Mouse (Mus musculus) heart, postnatal 0 days (tissue): ENCODE measurements around the gene Rnf150. TPM values are rescaled to one million over a fixed set of nuclear protein-coding genes. Genes with fewer than 3 reads are reported as not detected.
A peak's percentile ranks its signal among the peaks of the same experiment; 100 is the strongest.

Source experiments
- ATAC-seq: fragments of 200-750 bp; cut with Nextera tagmentation; 2 replicates; pipeline ENCODE4 v1.8.0; 2017; ENCODE audit warnings: low read depth, moderate number of reproducible peaks, moderate library complexity; ENCODE audit not compliant: insufficient read depth
- DNase-seq: peaks from one replicate; pipeline ENCODE4 v3.0.0-alpha.2; 2016; ENCODE audit warnings: low spot score
- H3K27ac ChIP-seq: fragments of 300-500 bp; sonication (generic); 2 replicates; pipeline ENCODE4 v1.5.1; 2014; ENCODE audit warnings: low read depth, mild to moderate bottlenecking
- H3K27me3 ChIP-seq: fragments of 300-500 bp; sonication (generic); 2 replicates; pipeline ENCODE4 v1.6.1; 2014; ENCODE audit warnings: low read length, mixed read lengths; ENCODE audit not compliant: control insufficient read depth, insufficient read depth
- H3K36me3 ChIP-seq: fragments of 300-500 bp; sonication (generic); replicated peaks from 2 replicates; pipeline ENCODE4 v1.6.1; 2014; ENCODE audit warnings: low read length, mixed read lengths; ENCODE audit not compliant: control insufficient read depth, insufficient read depth
- H3K4me1 ChIP-seq: fragments of 300-500 bp; sonication (generic); 2 replicates; pipeline ENCODE4 v1.6.1; 2014; ENCODE audit warnings: antibody characterized with exemption; ENCODE audit not compliant: control insufficient read depth, insufficient read depth
- H3K4me2 ChIP-seq: fragments of 300-500 bp; sonication (generic); 2 replicates; pipeline ENCODE4 v1.6.1; 2014; ENCODE audit warnings: low read depth, mild to moderate bottlenecking, low read length, moderate library complexity
- H3K4me3 ChIP-seq: fragments of 300-500 bp; sonication (generic); 2 replicates; pipeline ENCODE4 v1.5.1; 2014; ENCODE audit warnings: low read depth, low read length
- H3K9ac ChIP-seq: fragments of 300-500 bp; sonication (generic); replicated peaks from 2 replicates; pipeline ENCODE4 v1.6.1; 2014; ENCODE audit warnings: low read depth, low read length, mixed read lengths
- H3K9me3 ChIP-seq: fragments of 300-500 bp; sonication (generic); replicated peaks from 2 replicates; pipeline ENCODE4 v1.6.1; 2016; ENCODE audit warnings: low read length; ENCODE audit not compliant: control insufficient read depth
- CTCF ChIP-seq: IDR thresholded peaks from 2 replicates; pipeline ENCODE4 v1.5.1; 2016; ENCODE audit warnings: antibody characterized with exemption, control low read depth, low read depth
- EP300 ChIP-seq: IDR thresholded peaks from 2 replicates; pipeline ENCODE4 v1.6.1; 2016; ENCODE audit warnings: antibody characterized with exemption, low read depth
- WGBS: fragments of 180-500 bp; shearing (Covaris S2); extraction: QIAGEN DNeasy Blood & Tissue Kit; methylation state at CpG from one replicate; pipeline ENCODE4 v1.1.7; 2014; 5-methylcytosine and 5-hydroxymethylcytosine counted together
- polyA plus RNA-seq: library from polyadenylated mRNA; unstranded; fragments of >200 nt; fragmentation: Nextera tagmentation; extraction: Ambion mirVana; gene quantifications from 2 replicates; pipeline ENCODE4 v1.2.1, GENCODE M21; 2015
- total RNA-seq: library from RNA; depleted of rRNA; stranded (reverse); fragments of >200 nt; gene quantifications from 2 replicates; pipeline ENCODE4 v1.2.3, GENCODE M21; 2014; ENCODE audit warnings: low replicate concordance

The Rnf150 gene
- total and polyA plus RNA-seq, 2 experiments from 2014 or later = 0.75 to 3.5 TPM

DNA sequence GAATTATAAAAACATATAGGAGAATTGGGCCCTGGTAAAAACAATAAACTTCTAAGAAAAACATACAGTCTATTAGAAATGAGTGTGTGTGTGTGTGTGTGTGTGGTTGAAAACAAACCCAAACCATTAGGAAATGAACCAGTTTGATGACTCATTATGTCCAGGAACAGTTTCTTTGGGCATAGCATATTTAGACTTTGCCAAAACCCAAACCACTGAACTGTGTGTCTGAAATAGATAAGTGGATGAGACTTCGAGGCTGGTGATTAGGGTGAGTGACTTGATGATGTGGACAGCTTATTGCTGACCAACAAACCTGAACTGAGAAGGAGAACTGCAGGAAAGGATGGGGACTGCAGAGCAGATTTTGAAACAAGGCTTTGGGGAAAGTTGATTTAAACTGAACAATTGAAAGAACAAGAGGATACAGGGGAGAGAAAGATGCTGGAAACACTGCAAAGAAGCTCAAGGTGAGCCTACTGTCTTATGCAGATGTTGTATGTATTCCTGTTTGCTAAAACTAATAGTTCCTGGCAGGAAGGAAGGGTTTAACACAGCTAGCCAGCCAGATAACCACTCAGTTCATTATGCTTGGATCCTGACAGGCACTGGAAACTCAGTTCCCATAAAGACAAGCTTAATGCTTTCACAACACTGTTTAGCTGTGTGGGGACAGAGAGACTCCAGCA lies 53.8 kb downstream of the Rnf150 start:
- H3K4me1 ChIP-seq = peaks cover 13% of the 10 kb centered on the region; the same call in 1 of the 2 replicates
- WGBS = 6% methylated on average over 1 of the region's 1 CpGs

DNA sequence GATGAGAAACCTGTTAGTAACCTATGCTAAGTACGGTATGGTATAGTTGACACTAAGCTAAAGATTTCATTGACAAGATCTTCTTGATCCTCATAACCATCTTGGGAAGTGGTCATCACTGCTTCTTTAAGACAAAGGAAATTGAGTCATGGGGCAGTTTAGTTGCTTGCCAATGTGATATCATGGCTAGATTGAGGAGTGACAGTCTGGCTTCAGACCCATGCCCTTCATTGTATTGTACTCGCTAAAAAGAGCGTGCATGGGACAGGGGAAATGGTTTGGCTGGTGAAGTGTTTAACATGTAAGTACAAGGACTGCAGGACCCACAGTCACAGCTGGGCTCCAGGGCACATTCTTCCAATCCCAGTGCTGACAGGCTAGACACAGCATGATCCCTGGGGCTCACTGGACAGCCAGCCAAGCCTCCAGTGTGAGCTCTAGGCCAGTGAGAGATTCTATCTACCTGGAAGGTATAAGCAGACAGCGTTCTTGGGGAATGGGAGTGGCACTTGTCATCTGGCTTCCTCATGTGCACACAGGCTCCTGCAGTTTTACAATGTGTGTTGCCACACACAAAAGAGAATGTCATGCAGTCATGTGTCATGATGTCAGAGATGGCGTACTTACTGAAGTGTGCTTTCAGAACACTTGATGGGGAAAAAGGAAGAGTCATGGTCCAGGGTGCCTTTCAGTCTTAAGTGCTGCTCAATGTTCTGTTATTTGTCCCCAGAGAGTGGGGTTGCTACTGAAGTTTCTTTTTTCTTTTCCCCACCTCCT lies 54.6 kb downstream of the Rnf150 start:
- H3K4me2 ChIP-seq = no peak overlapping the region
- H3K9me3 ChIP-seq = no peaks in the 10 kb centered on the region
- peaks cover 13% of the 10 kb centered on the region; the same call in 1 of the 2 replicates for H3K4me1 ChIP-seq
- DNase-seq (no peak), ATAC-seq (peak; percentile 66)
- TF ChIP-seq EP300 = no peak
- no peak for TF ChIP-seq CTCF
- no peak overlapping the region for H3K9ac ChIP-seq
- 57% methylated on average over 5 of the region's 5 CpGs for WGBS
- H3K27me3 ChIP-seq = no peaks in the 10 kb centered on the region
- H3K36me3 ChIP-seq = no peaks in the 10 kb centered on the region
- no peak overlapping the region for H3K27ac ChIP-seq
- no peak overlapping the region for H3K4me3 ChIP-seq

More for the DNA sequence above, 53.8 kb downstream of the Rnf150 start:
- no peak for ATAC-seq
- H3K9ac ChIP-seq = no peak overlapping the region
- no peaks in the 10 kb centered on the region for H3K36me3 ChIP-seq
- no peak overlapping the region for H3K4me2 ChIP-seq
- H3K27me3 ChIP-seq = no peaks in the 10 kb centered on the region
- no peak for DNase-seq
- no peaks in the 10 kb centered on the region for H3K9me3 ChIP-seq
- TF ChIP-seq EP300 (no peak), CTCF (no peak)
- no peak overlapping the region for H3K27ac ChIP-seq
- H3K4me3 ChIP-seq = no peak overlapping the region

DNA sequence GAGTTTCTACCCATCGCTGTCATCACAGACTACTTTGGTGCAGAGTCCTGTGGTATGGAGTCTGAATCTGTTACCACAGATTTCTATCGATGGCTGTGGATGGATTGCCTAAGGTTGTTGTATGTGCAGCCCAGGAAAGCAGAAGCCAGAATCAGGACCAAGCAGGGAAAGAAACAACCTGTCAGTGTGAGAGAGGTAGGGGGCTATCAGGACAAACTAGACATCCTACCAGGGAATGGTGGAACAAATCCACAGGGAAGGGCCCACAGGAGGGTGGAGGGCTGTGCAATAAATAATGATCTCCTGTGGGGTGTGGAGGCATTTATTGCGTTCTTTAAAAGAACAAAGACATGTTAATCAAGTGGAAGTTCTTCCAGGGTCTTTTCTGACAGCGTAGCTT lies 56.5 kb downstream of the Rnf150 start:
- TF ChIP-seq EP300 (no peak), CTCF (no peak)
- no peaks in the 10 kb centered on the region for H3K36me3 ChIP-seq
- H3K9ac ChIP-seq = no peak overlapping the region
- ATAC-seq = no peak
- H3K27me3 ChIP-seq = no peaks in the 10 kb centered on the region
- no peak for DNase-seq
- no peak overlapping the region for H3K4me3 ChIP-seq
- H3K9me3 ChIP-seq = no peaks in the 10 kb centered on the region
- H3K4me2 ChIP-seq = no peak overlapping the region
- WGBS = 79% methylated on average over 4 of the region's 4 CpGs
- H3K27ac ChIP-seq = no peak overlapping the region
- H3K4me1 ChIP-seq = peaks cover 13% of the 10 kb centered on the region; the same call in 1 of the 2 replicates

DNA sequence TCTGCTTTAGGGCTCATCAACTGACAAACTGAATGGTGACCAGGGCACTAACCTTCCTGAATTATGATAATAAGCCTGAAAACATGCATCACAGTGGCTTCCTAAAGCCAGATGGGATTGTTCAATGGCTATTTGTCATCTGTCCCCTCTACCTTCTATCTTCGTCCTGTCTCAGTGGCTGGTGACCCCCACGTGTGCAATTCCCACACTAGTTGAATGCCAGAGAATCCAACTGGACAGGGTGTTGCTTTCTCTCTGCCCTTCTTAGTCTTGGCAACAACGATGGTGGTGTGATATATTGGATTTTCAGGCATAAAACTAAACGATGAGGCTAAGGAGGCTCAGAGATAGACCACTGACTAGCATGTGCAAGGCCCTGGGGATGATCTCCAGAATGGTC lies 57.0 kb downstream of the Rnf150 start:
- H3K36me3 ChIP-seq = no peaks in the 10 kb centered on the region
- ATAC-seq = no peak
- H3K9ac ChIP-seq = no peak overlapping the region
- no peak overlapping the region for H3K27ac ChIP-seq
- H3K27me3 ChIP-seq = no peaks in the 10 kb centered on the region
- no peak overlapping the region for H3K4me3 ChIP-seq
- H3K4me2 ChIP-seq = no peak overlapping the region
- 76% methylated on average over 4 of the region's 4 CpGs for WGBS
- peaks cover 13% of the 10 kb centered on the region; the same call in 1 of the 2 replicates for H3K4me1 ChIP-seq
- no peaks in the 10 kb centered on the region for H3K9me3 ChIP-seq
- DNase-seq = no peak
- TF ChIP-seq CTCF = no peak
- TF ChIP-seq EP300 = no peak

DNA sequence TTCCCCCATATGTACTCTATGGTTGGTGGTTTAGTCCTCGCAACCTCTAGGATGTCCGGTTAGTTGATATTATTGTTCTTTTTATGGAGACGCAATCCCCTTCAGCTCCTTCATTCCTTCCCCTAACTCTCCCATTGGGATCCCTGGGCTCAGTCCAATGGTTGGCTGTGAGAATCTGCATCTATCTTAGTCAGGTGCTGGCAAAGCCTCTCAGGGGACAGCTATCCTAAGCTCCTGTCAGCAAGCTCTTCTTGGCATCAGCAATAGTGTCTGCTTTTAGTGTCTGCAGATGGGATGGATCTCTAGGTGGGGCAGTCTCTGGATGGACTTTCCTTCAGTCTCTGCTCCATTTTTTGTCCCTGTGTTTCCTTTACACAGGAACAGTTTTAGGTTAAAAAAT lies 62.1 kb downstream of the Rnf150 start:
- H3K9ac ChIP-seq = no peak overlapping the region
- no peaks in the 10 kb centered on the region for H3K36me3 ChIP-seq
- TF ChIP-seq EP300 = no peak
- no peak for TF ChIP-seq CTCF
- DNase-seq = no peak
- no peak for ATAC-seq
- no peaks in the 10 kb centered on the region for H3K9me3 ChIP-seq
- H3K27ac ChIP-seq = no peak overlapping the region
- H3K4me2 ChIP-seq = no peak overlapping the region
- H3K4me3 ChIP-seq = no peak overlapping the region
- no peaks in the 10 kb centered on the region for H3K4me1 ChIP-seq
- 84% methylated on average over 3 of the region's 3 CpGs for WGBS
- no peaks in the 10 kb centered on the region for H3K27me3 ChIP-seq
